Mouse (Mus musculus) brain, embryonic 18.5 days (tissue): ENCODE data around the gene Cfap46.
"Not testable (repeated sequence)": the region's sequence is repeated elsewhere in the genome, so short reads cannot be mapped to it uniquely, and the experiment has no call there.

Source experiments
- DNase-seq: peaks from one replicate; pipeline ENCODE4 v3.0.0-alpha.2; 2012; ENCODE audit warnings: low read depth, low spot score

Cfap46 gene

DNA sequence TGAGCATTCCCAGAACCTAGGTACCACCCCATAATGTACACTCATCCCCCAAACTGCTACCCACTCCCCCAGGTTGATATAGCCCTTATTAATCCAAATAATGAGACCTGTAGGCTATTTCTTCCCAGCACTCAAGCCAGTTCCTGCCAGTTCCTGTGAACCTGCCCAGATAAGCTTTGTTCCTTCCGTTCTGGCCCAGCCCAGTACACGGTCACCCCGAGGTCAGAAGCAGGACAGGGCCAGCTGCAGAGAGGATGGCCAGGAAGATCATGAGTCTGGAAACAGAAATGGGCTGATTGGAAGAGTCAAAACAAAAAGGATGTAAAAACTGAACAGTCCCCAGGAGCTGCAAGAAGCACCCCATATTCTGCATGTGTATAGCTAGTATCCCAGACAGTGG is 20.3 kb downstream of the Cfap46 start:
- no peak for DNase-seq

DNA sequence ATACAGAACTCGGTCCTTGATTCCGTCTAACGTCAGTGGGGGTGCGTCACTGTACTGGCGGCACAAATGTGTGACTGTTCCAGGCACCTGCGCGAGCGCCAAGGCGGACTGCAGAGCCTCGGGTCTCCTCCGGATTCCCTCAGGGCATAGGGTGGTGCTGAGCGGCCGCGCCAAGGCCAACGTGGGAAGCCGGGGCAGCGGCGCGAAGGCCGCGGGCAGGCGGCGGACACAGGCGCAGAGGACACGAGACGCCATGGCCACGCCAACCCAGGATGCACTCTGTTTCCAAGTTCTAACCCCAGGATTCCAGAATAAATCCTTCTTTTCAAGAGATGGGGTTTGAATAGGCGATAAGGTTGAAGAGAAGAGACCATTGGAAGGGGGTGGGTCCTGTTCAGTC is 23.7 kb downstream of the Cfap46 start:
- not testable (repeated sequence) for DNase-seq

DNA sequence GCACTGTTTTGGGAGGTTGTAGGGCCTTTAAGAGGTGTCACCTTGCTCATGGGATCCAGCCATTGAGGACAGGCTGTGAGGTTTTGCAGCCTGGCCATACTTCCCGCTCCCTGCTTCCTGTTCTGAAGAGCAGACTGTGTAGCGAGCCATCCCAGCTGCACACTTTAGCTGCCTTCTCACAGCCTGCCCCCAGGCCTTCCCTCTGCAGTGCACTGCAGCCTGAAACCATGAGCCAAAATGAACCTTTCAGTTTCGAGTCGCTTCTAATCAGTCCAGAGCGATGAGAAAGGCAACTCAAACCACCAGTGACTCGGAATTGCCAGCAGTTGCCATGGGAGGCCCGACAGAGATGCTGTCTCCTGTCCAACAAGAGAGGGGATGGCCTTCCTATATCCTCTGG is 33.9 kb downstream of the Cfap46 start:
- no peak for DNase-seq

DNA sequence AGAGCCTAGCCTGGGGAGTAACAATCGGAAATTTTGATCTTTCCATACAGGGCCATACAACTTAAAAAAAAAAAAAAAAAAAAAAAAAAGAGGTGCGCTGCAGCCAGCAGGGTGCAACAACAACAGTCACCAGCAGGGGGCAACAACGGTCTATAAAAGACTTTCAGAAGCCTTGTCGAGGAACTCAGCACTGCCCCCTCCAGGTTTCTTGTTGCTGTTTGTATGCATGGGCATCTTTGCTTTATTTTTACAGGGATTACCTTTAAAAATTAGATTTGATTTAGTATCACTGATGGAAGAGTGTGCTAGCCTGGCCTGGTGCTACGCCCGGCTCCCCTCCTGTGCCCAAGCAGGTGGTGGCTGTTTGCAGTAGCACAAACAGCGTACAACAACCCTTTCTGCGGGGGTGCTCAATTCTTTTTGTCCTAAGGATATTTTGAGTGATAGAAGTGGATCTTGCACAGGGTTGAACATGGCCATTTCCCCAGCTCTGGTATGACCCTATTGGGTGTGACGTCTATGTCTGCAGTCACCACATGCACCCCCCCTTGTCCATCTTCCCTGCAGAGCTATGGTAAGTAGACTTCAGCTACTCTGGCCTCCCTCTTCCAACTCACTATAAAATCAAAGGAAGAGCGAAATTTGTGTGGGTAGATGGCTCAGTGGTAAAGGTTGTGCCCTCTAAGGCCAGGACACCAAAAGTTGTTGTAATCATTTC is 35.4 kb downstream of the Cfap46 start:
- DNase-seq = peak; percentile 71

DNA sequence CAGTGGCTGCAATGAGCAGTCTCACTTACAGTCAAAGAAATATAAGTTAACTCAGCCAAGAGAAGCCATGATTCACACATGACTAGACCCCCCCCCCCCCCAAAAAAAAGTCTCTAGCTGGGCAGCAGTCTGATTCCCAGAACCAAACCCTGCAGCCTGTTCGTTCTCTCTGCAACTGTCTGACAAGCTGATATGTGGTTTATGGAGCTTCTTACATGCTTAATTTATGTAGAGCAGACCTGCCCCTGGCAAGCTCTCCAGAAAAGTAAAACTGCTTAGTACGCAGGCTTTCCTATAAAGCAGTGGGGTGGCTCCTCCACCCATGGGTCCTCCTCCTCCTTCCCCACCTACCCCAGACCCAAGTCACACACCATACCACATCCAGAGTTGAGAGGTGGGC is 50.2 kb downstream of the Cfap46 start:
- peak; percentile 12 for DNase-seq

DNA sequence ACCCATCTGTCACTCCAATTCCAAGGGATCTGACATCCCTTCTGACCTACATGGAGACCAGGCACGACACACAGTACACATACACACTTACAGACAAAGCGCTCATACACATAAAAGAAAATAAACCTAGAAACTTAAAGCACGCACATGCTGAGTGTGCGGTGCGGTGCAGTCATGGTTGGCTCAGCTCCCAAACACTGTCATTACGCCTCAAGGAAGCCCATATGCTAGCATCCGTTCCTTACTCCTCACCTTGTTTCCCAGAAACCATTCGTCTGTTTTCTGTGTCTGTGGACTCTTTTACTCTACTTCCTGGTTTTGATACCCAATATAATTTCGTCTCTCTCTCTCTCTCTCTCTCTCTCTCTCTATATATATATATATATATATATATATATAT is 58.5 kb downstream of the Cfap46 start:
- peak; percentile 10 for DNase-seq

DNA sequence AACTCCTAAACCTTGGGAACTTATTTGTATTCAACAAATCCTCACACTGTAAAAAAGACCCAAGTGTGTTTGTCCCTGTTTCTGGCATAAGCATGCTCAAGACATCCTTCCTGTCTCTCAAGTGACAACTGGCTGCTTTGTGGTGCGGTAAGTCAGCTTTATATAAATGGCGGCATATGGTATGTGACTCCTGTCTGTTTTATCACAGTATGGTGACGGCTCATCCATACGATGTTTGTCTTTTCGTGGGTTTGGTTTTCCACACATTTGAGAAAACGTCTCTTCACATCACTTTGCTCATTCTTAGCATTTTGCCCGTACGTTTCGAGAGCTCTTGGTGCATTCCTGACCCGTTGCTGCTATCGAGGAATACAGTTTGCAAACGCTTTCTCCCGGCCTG is 61.0 kb downstream of the Cfap46 start:
- DNase-seq = peak; percentile 14

DNA sequence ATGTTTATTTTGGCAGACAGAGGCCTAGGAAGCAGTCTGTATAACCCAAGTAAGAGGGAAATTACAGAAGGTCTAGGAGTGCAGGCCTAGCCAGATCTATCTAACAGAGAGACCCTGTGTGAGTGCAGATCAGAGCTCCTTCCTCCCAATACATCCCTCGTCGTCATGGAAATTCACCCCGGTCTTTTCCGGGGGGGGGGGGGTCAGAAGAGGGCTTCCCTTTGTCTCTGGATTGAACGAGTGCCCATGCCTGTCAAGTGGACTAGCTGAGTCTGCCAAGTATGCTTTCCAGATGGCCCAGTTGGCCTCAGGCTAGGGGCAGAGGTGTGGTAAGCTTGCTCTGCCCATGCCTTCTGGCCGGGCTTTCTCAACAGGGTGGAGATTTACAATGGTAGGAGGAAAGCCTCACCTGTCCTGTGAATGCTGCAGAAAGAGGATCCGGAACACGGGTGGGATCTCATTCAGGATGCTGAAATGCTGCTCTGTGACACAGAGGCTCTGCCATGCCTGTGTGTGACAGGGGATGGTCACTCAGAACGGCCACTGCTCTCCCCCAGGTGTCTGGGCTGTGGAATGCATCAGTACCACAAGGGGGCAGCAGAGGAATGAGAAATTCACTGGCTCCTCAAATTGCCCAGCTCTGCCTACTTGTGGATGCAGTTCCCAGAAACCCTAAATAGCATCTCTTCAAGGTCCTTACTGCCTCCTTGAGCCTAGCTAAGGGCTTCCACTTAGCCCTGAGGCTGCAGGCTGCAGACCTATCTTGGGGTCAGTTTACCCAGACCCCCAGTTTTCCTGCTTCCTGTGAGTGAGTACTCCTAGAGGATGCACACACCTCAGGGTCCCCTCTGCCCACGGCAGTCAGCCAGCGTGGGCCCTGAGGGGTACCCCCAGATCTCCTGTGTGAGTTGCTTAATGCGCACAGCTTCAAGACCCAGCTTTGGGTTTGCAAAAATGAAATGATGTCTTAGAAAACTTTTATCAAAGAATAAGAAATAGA is 67.5 kb downstream of the Cfap46 start:
- DNase-seq = peak; percentile 62

DNA sequence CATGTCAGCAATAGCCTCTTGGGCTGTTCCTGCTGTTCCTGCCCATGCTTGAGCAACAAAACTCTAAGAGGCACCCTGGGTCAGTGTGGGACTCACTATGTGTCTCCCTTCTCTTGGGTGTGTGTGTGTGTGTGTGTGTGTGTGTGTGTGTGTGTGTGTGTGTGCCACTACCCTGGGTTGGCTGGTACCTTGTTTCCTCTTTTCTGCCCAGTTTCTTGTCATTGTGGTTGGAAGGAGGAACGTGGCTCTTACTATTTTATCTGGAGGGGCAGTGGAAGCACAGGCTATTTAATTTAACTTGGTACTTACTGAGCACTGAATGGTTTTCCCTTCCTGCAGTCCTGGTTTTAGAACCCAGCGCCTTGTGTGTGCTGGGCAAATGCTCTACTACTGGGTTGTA is 73.3 kb downstream of the Cfap46 start:
- no peak for DNase-seq

DNA sequence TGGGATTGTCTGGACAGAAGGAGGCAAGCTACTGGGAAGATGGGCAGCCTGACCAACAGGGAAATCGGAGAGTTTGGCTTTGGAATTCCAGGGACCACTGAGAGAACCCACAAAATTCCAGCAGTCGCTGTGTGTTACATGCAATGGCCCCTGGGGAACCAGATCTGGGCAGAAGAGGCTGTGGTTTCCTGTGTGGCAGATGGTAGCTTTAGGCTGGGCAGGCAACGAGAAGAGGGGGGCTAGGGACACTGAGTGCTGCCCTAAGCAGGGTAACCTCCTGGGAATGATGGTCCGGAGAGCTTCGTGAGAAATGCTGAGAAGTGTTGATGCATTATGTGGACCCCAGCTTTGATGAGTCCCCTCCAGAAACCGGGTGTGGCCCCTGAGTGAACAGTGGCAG is 87.8 kb downstream of the Cfap46 start:
- DNase-seq = no peak

DNA sequence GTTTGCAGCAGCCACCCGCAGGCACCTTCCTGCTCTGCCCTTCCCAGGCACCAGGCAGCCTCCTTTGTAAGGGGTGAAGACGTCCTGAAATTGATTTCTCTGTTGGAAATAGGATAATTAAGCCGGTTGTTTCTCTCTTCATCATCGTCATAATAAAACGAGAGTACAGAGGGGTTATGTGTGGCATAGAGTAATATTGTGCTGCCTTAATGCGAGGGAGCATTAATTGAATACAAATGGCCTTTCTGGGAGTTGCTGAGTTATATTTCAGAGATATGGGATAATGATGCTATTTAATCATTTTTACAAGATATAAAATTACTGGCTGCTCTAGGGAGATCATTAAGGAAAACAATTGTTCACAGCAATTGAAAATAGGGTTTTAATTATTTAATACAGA is 88.3 kb downstream of the Cfap46 start:
- no peak for DNase-seq

DNA sequence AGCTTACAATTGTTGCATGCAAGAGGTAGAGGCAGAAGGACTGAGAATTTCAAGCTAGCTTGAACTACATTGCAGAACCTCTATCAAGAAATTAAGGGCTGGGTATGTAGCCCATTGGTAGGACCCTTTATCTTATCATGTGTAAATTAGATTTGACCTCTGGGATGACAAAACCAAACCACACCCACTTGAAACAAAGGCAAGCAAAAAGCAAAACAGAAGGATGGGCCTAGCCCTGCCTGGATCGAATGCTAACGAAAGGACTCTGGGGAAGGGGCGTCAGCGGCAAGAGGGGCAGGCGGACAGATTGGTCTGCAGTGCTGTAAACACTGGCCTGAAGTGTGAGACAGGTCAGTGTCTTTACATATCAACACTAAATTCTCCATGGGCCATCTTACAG is 92.3 kb downstream of the Cfap46 start:
- no peak for DNase-seq

DNA sequence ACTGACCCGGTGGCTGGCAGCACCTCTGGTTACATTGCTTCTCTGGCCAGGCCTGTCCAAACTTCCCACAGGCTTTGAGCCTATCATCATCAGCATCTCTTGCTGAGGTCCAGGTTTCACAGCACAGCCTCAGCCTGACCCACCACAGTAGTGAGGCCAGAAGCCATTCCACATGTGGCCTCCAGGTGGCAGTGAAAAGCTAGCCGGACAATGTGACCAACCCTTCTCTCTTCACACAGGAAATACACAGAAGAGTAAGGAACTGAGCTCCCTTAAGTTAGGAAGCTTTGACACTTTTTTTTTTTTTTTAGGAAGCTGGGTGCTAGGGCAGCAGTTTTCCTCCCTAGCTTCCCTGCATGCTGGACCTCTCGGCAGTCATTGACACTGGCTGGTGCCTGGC is 93.3 kb downstream of the Cfap46 start:
- no peak for DNase-seq

DNA sequence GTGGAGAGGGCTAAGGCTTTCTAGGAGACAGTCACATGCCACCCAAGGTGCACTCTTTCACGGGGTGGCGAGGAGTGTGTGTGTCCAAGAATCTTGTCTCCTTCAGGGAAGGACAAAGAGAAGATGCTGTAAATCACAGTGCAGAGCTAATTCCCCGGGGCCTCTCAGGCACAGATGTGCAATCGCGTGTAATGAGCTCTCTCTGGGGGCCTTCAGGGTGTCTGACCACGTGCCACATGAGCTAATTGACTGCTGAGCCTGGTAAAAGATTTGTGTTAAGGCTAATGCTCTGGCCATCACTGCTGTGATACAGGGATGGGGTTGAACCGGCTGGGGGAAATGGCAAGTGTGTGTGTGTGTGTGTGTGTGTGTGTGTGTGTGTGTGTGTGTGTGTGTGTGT is 95.7 kb downstream of the Cfap46 start:
- DNase-seq = no peak

DNA sequence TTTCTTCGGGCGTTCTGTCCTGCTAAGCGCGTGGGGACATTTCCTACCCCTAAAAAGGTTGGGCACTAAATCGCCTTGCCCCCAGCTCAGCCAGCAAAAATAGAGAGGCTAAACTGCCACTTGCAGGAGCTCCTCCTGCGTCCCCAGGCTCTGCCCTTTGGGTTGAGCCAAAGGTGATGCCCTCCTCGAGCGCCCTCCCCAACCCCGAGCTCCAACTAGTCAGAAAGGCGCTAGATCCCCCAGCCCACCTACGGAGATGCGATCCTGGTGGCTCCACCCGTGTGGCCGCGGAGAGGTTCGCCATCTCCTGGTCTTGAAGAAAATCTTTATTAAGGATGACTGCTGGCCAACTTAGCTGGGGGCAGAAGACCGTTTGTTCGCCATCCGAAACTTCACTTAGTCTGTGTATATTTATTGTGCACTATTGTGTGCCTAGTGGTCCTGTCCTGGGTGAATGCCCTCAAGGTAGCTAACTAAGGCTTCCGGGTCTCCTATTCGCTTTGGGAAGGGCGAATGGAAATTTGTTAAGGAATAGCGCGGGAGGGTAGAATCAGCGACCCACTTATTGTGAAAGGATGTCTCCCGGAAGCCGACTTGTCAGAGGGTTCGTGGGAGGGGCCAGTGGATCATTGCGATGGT is 98.3 kb downstream of the Cfap46 start:
- DNase-seq = no peak

DNA sequence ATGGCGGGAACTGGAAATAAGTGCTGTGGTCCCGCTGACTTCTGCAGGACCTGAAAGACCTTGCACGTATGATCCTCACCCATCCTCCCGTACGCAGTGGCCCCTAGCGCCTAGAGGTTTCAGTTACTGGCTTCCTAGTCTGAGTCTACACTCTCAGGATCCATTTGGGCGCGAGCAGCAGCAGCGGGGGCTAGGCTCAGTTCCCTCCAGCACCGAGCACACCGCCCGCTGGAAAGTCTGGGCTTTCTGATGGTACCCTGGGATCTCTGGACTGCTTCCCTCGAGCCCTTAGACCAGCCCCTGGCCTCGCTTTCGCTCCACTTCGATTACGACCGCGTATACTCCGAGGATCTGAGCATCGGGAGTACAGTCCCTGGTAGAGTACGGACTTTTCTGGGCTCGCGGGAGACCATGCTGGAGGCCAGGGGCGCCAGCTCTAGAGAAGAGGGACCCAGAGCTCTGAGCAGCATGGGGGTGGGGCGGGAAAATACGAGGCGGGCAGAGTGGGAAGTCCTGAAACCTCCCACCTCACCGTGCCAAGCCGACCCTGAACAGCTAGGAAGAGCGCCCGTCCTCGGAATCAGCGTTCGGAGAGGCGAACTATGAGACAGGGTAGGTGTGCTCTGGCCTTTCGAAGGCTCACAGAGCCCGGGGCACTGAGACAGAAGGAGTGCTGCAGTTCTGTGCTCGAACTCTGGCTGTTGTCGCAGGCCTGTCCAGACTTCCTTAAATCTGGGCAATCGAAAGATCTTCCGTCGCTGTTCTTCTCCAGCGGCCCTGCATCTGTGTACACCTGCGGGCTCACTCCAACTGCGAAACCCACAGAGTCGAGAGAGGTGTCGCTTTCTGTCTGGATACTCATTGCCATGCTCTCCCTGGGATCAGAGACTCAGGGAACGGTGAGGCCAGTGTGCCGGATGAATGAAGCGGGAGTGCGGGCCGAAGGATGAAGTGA is 99.1 kb downstream of the Cfap46 start:
- no peak for DNase-seq

DNA sequence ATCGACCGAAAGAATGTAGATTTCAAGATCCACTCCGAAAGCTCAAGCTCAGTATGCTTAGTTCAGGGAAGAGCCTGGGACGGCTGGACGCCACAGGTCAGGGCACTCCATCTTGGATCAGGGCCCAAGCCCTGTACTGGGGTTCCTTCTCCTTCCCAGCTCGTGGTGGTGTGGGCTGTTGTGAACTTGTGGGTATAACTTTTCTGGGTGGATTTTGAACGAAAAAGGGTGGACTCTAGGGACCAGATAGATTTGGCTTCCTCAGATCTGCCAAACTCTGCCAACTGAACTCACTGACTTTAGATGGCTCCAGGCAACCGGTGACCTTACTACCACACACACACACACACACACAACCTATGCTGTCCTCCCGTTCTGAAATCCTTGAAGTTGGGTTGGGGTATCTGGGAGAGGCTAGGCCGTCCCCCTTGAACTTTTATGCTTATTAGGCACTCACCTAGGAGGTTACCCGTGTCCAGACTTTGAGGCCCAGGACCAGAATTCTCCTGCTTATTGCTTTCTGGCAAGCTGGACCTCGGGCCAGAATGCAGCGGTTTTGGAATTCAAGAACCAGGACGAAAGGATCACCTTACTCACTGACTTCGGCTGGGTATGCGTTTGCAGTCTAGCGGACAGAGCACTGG is 100.4 kb downstream of the Cfap46 start:
- DNase-seq = no peak

DNA sequence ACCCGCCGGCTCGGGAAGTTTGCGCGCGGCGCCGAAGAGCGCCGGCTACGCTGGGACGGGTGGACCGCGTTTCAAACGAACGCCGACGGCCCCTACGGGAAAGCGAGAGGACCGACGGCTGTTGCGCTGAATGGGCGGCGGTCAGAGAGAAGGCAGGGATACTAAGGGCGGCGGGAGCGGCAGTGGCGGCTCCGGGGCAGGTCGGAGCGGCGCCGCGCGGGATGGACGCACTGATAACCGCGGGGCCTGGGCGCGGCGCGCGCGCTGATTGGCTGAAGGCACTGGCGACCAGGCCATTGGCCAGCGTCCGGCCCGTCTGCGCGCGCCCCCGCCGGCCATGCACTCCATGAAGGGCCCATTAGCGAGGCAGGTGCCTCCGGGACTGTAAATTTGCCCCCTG is 101.0 kb downstream of the Cfap46 start, which contains the start of gene Nkx6-2:
Gene Nkx6-2, minus strand, starts transcription at position 203 of the 400 bp plus-strand sequence.
- no peak for DNase-seq

DNA sequence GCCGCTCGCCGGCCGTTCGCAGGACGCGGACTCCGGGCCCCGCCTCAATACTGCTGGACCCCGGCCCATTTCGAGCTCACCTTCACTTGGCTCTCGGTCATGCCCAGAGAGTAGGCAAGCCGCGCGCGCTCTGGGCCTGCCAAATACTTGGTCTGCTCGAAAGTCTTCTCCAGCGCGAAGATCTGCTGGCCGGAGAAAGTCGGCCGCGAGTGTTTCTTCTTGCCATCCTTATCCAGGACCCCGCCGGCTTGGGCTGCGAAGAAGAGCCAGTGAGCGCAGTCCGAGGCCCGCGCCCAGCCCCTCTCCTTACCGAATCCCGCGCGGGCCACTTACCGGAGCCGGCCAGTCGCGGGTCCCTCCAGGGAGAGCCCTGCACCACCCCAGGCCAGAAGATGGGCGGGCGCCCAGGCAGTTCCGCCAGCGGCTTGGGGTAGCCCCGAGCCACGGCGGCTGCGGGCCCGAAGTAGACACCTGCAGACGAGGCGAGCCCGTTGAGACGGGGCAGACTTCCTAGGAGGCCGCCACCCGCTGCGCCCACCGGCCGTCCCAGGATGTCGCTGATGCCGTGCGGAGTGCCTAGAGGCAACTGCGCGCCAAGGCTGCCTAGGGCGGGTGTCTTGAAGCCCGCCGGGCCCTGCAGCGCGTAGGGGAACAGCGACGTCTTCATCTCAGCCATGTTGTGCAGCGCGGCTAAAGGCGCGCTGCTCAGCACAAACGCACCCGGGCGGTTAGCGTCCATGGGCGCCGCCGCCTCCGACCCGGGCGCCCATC is 101.6 kb downstream of the Cfap46 start:
- no peak for DNase-seq
